ENCODE assay signal across 8 mouse cellular contexts in the genomic region with DNA sequence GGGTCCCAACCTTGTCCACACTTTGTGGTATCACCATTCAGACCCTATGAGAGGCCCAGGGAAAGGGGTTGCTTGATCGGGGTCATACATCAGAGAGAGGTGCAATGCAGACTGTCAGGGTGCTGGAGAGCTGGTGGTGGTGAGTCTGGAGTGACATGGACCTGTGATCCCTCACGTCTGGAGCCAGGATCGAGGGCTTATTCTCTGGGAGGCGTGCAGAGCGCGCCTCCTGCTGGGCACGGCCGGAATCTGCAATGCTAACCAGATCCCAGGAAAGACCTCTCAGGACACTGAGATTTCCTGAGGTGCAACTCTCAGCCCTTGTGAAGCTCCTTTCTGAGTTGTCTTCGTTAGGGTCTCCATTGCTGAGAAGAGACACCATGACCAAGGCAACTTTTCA. TPM values are rescaled to one million over a fixed set of nuclear protein-coding genes. Genes with fewer than 3 reads are reported as not detected.
DNase-seq lines count a peak whose midpoint lies in the region; ATAC-seq and TF ChIP-seq lines count a peak whose summit lies in the region.
"Had no signal": no experiment of that assay in that cellular context is flagged by ENCODE, and none has a peak within 500 bp of the region (broad histone marks: within the 10 kb centered on the region; RNA-seq: fewer than 3 reads in every experiment).

No protein-coding gene starts in this region.

- 0 out of 2 replicates have a peak overlapping the region, but pooled peaks have one; percentile 13 for H3K9ac ChIP-seq in neural tube, embryonic 12.5 days
- H3K9ac ChIP-seq: heart, embryonic 15.5 days had no signal

- peak; percentile 81 for TF ChIP-seq CTCF in spleen, adult 2 months (IDR thresholded peaks at IDR 0.05; ENCODE audit: extremely low read depth, insufficient read depth, insufficient read length, insufficient replicate concordance)

- H3K4me2 ChIP-seq in neural tube, embryonic 12.5 days (replicated peaks): no peak overlapping the region
- H3K4me2 ChIP-seq: heart, embryonic 15.5 days had no signal

- DNase-seq in spleen, adult 2 months (ENCODE audit: low read depth in 1 of 2, low spot score in 2 of 2): no peak
- DNase-seq in spleen, postnatal 36 days (ENCODE audit: low spot score in 2 of 2): no peak
- peak; percentile 62 for DNase-seq in adrenal gland, adult 2 months
- DNase-seq in embryo, embryonic 10 days (ENCODE audit: low spot score): peak; percentile 77
- DNase-seq in heart, postnatal 25 days (ENCODE audit: low spot score): peak; percentile 27
- peak; percentile 59 for DNase-seq in left cerebral cortex, postnatal 4 days

- H3K27ac ChIP-seq in spleen, adult 2 months (ENCODE audit: insufficient read depth, low read length): no peak overlapping the region
- no peak overlapping the region for H3K27ac ChIP-seq in neural tube, embryonic 12.5 days
- H3K27ac ChIP-seq: heart, embryonic 15.5 days had no signal

- peaks cover 1% of the 10 kb centered on the region; the same call in 1 of the 2 replicates for H3K27me3 ChIP-seq in spleen, adult 2 months (ENCODE audit: control insufficient read depth, insufficient read depth, low read length)
- peaks cover 31% of the 10 kb centered on the region for H3K27me3 ChIP-seq in neural tube, embryonic 12.5 days (replicated peaks)

- intact Hi-C loops in heart, postnatal 25 days (cut with DNase I): loop anchor here (1.0 to 2.0 kb wide), 2 partner anchors 19 to 27 kb away; a partner anchor contains a TSS
- intact Hi-C loops in left cerebral cortex, postnatal 4 days (cut with DNase I): no loop called here

- H3K4me1 ChIP-seq in spleen, adult 2 months (ENCODE audit: control insufficient read depth, insufficient read depth, insufficient read length): no peaks in the 10 kb centered on the region; the same call in 1 of the 2 replicates
- peaks cover 16% of the 10 kb centered on the region for H3K4me1 ChIP-seq in neural tube, embryonic 12.5 days

- WGBS in spleen, adult 2 months: 3% methylated on average over 9 of the region's 9 CpGs
- WGBS in neural tube, embryonic 12.5 days: 4% methylated on average over 9 of the region's 9 CpGs

- no peak overlapping the region for H3K4me3 ChIP-seq in spleen, adult 2 months (ENCODE audit: extremely low read depth, insufficient read depth, insufficient read length)
- H3K4me3 ChIP-seq in neural tube, embryonic 12.5 days: no peak overlapping the region
- H3K4me3 ChIP-seq: heart, embryonic 15.5 days had no signal

- ATAC-seq in neural tube, embryonic 12.5 days (ENCODE audit: low FRiP score, low read depth): no peak

- TF ChIP-seq POLR2A in spleen, adult 2 months (IDR thresholded peaks at IDR 0.05; ENCODE audit: low read depth, low read length): no peak

- no peaks in the 10 kb centered on the region for H3K36me3 ChIP-seq in spleen, adult 2 months (ENCODE audit: control insufficient read depth, insufficient read depth, low read length)
- H3K36me3 ChIP-seq in neural tube, embryonic 12.5 days: no peaks in the 10 kb centered on the region
- H3K36me3 ChIP-seq: heart, embryonic 15.5 days had no signal

- H3K9me3 ChIP-seq in neural tube, embryonic 12.5 days: no peaks in the 10 kb centered on the region
- H3K9me3 ChIP-seq: heart, embryonic 15.5 days had no signal

RNA-seq across cellular contexts. Expression of a gene that starts 2.5 kb away (rescaled TPM):
- 6.6 and 7.3 TPM in 2 replicates for polyA plus RNA-seq in spleen, adult 2 months (2012; rRNA removed)
- 1 to 10 TPM; 2.0 to 2.4 TPM for total RNA-seq in adrenal gland, adult 2 months (2021)
- 4.2 and 6.7 TPM in 2 replicates for polyA plus RNA-seq in adrenal gland, adult 2 months (2012; rRNA removed)
- 1 to 10 TPM; 2.2 to 2.5 TPM for total RNA-seq in heart, postnatal 25 days (2021)
- total RNA-seq in left cerebral cortex, postnatal 4 days (2021): 10 to 100 TPM; 11.1 TPM
- 8.9 and 9.8 TPM in 2 replicates for polyA plus RNA-seq in neural tube, embryonic 12.5 days (2016; fragmentation: Nextera tagmentation; extraction: Ambion mirVana)

RNA-seq across cellular contexts. Expression of a gene that starts 19.6 kb away (rescaled TPM):
- polyA plus RNA-seq in spleen, adult 2 months (2012; rRNA removed): 9.1 and 11.8 TPM in 2 replicates
- 10 to 100 TPM in 1 of 2 experiments, 1 to 10 TPM in 1; 6.3 to 10.2 TPM for total RNA-seq in adrenal gland, adult 2 months (2021)
- polyA plus RNA-seq in adrenal gland, adult 2 months (2012; rRNA removed): 32.9 and 36.5 TPM in 2 replicates
- 1 to 10 TPM; 7.3 to 8.8 TPM for total RNA-seq in heart, postnatal 25 days (2021)
- total RNA-seq in left cerebral cortex, postnatal 4 days (2021): 10 to 100 TPM; 91.1 to 95.7 TPM
- polyA plus RNA-seq in neural tube, embryonic 12.5 days (2016; fragmentation: Nextera tagmentation; extraction: Ambion mirVana): 12.5 and 13.0 TPM in 2 replicates

RNA-seq across cellular contexts. Expression of a gene that starts 24.0 kb away (rescaled TPM):
- polyA plus RNA-seq in spleen, adult 2 months (2012; rRNA removed): 27.5 and 36.4 TPM in 2 replicates
- 10 to 100 TPM; 51.8 to 55.3 TPM for total RNA-seq in adrenal gland, adult 2 months (2021)
- polyA plus RNA-seq in adrenal gland, adult 2 months (2012; rRNA removed): 70.5 and 71.0 TPM in 2 replicates
- 10 to 100 TPM; 30.2 to 33.0 TPM for total RNA-seq in heart, postnatal 25 days (2021)
- 10 to 100 TPM; 45.9 to 47.6 TPM for total RNA-seq in left cerebral cortex, postnatal 4 days (2021)
- 65.5 and 65.9 TPM in 2 replicates for polyA plus RNA-seq in neural tube, embryonic 12.5 days (2016; fragmentation: Nextera tagmentation; extraction: Ambion mirVana)

RNA-seq across cellular contexts. Expression of a gene that starts 37.9 kb away (rescaled TPM):
- 56.0 and 79.2 TPM in 2 replicates for polyA plus RNA-seq in spleen, adult 2 months (2012; rRNA removed)
- total RNA-seq in adrenal gland, adult 2 months (2021): 10 to 100 TPM; 23.9 to 45.5 TPM
- polyA plus RNA-seq in adrenal gland, adult 2 months (2012; rRNA removed): 134 and 212 TPM in 2 replicates
- 10 to 100 TPM; 53.8 to 55.0 TPM for total RNA-seq in heart, postnatal 25 days (2021)
- total RNA-seq in left cerebral cortex, postnatal 4 days (2021): not detected
- 0.14 TPM in 1 of 2 replicates, not detected in the other for polyA plus RNA-seq in neural tube, embryonic 12.5 days (2016; fragmentation: Nextera tagmentation; extraction: Ambion mirVana)

RNA-seq across cellular contexts. Expression of a gene that starts 42.3 kb away (rescaled TPM):
- 0.30 and 0.36 TPM in 2 replicates for polyA plus RNA-seq in spleen, adult 2 months (2012; rRNA removed)
- total RNA-seq in adrenal gland, adult 2 months (2021): 10 to 100 TPM; 59.5 to 71.9 TPM
- polyA plus RNA-seq in adrenal gland, adult 2 months (2012; rRNA removed): 42.9 and 91.7 TPM in 2 replicates
- 100 to 1,000 TPM; 143 to 166 TPM for total RNA-seq in heart, postnatal 25 days (2021)
- total RNA-seq in left cerebral cortex, postnatal 4 days (2021): 1 to 10 TPM; 1.2 to 1.9 TPM
- polyA plus RNA-seq in neural tube, embryonic 12.5 days (2016; fragmentation: Nextera tagmentation; extraction: Ambion mirVana): 0.30 and 0.38 TPM in 2 replicates

Comparison
In these comparisons a context has a peak if more than half of its experiments do, and no peak if none do; other contexts are left out.
1. DNase-seq: peak in adrenal gland, adult 2 months (single experiment), embryo, embryonic 10 days (single experiment), heart, postnatal 25 days (single experiment) and left cerebral cortex, postnatal 4 days (single experiment); none in spleen, adult 2 months (0 of 2) and spleen, postnatal 36 days (0 of 2).
2. RNA of a gene that starts 19.6 kb away (total RNA-seq): 91.1 to 95.7 TPM in left cerebral cortex, postnatal 4 days; 6.3 to 10.2 TPM in adrenal gland, adult 2 months and 7.3 to 8.8 TPM in heart, postnatal 25 days; every median in the first group is over 4 times any median in the second.